ENCODE assay signal across 9 mouse cellular contexts in the genomic region with DNA sequence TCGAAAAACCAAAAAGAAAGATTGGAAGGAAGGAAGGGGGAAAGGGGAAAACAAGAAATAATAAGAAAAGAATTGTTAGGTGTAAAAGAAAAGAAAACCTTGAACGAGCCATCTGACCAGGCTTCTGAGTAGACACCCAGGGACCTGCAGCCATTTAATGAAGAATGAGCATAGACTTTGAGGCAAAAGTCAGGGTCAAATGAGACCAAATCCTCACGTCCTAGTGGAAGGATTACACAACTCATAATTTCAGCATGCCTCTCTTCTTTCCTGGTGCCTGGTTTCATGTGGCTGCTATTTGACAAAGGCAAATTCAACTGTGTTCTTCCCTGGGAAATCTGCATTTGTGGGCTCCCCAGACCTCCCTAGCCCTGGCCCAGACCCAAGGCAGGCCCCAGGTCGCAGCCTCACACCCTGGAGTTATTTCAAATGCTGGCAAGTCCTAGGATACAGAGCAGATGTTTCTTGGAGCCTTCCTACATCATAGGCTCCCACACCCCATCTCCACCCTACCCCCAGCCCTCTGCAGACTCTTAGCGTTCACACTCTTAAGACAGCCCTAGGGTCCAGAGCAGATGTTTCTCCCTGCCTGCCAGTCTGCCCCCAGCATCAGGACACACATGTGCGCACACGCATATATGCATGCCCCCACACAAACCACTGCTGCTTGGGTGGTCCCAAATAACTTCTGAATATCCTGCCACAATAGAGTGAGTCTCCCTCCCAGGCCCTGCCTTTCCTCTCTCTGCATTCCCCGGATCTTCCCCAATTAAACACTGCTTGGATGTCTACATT. TPM values are rescaled to one million over a fixed set of nuclear protein-coding genes. Genes with fewer than 3 reads are reported as not detected.
DNase-seq lines count a peak whose midpoint lies in the region; ATAC-seq and TF ChIP-seq lines count a peak whose summit lies in the region.
"Had no signal": no experiment of that assay in that cellular context is flagged by ENCODE, and none has a peak within 500 bp of the region (broad histone marks: within the 10 kb centered on the region; RNA-seq: fewer than 3 reads in every experiment).

No protein-coding gene starts in this region.

- H3K4me2 ChIP-seq in lung, embryonic 14.5 days = peak overlapping the region; percentile 98
- peak overlapping the region; percentile 35 for H3K4me2 ChIP-seq in intestine, embryonic 16.5 days (ENCODE audit: low read depth, low read length)

- peak; percentile 40 for DNase-seq in adrenal gland, adult 2 months
- DNase-seq in adrenal gland, postnatal 14 days = no peak
- peak; percentile 84 for DNase-seq in lung, embryonic 14.5 days
- DNase-seq in lung, adult 2 months = no peak
- DNase-seq in skeletal muscle tissue, adult 2 months (ENCODE audit: low read depth, low spot score) = peak; percentile 32
- no peak for DNase-seq in layer of hippocampus, adult 9-11 months

- peak overlapping the region; percentile 67 for H3K4me3 ChIP-seq in lung, embryonic 14.5 days (ENCODE audit: low read depth, low read length)
- H3K4me3 ChIP-seq in lung, adult 2 months (replicated peaks; ENCODE audit: extremely low read depth, low read depth, low read length) = no peak overlapping the region
- no peak overlapping the region for H3K4me3 ChIP-seq in intestine, embryonic 16.5 days (ENCODE audit: low read length)

- H3K36me3 ChIP-seq in lung, embryonic 14.5 days (ENCODE audit: insufficient read depth) = peaks cover 25% of the 10 kb centered on the region; the same call in 1 of the 2 replicates
- H3K36me3 ChIP-seq in intestine, embryonic 16.5 days (ENCODE audit: control insufficient read depth, insufficient read depth, low read length) = no peaks in the 10 kb centered on the region

- H3K27ac ChIP-seq in lung, embryonic 14.5 days (ENCODE audit: low read depth) = peak overlapping the region; percentile 83
- peak overlapping the region; percentile 46 for H3K27ac ChIP-seq in intestine, embryonic 16.5 days (ENCODE audit: low read length)

- H3K4me1 ChIP-seq in lung, embryonic 14.5 days (ENCODE audit: insufficient read depth) = peaks cover 10% of the 10 kb centered on the region
- peaks cover 2% of the 10 kb centered on the region; the same call in 1 of the 2 replicates for H3K4me1 ChIP-seq in lung, adult 2 months (ENCODE audit: control insufficient read depth, insufficient read depth, low read length)
- peaks cover 18% of the 10 kb centered on the region for H3K4me1 ChIP-seq in intestine, embryonic 16.5 days (ENCODE audit: control insufficient read depth, insufficient read depth, low read length)

- no peak for TF ChIP-seq POLR2A in lung, adult 2 months (IDR thresholded peaks at IDR 0.05; ENCODE audit: borderline replicate concordance, extremely low read depth, low read depth, low read length)

- H3K27me3 ChIP-seq in lung, embryonic 14.5 days (ENCODE audit: insufficient read depth, low read length) = no peaks in the 10 kb centered on the region
- peaks cover 8% of the 10 kb centered on the region; the same call in 1 of the 2 replicates for H3K27me3 ChIP-seq in intestine, embryonic 16.5 days (replicated peaks; ENCODE audit: control insufficient read depth, insufficient read depth, low read length)

- ATAC-seq in lung, embryonic 14.5 days (ENCODE audit: insufficient read depth) = peak; percentile 91
- peak; percentile 30 for ATAC-seq in intestine, embryonic 16.5 days
- ATAC-seq in activated CD4-positive, CD25-positive, alpha-beta regulatory T cell, adult 4 months = no peak

- TF ChIP-seq CTCF in lung, embryonic 14.5 days (IDR thresholded peaks at IDR 0.05; ENCODE audit: low read depth) = no peak
- TF ChIP-seq CTCF in lung, adult 2 months (IDR thresholded peaks at IDR 0.05; ENCODE audit: insufficient read depth, low read length) = no peak

- H3K9ac ChIP-seq in lung, embryonic 14.5 days = no peak overlapping the region
- no peak overlapping the region for H3K9ac ChIP-seq in intestine, embryonic 16.5 days (ENCODE audit: low read depth, low read length)

- no peaks in the 10 kb centered on the region for H3K9me3 ChIP-seq in lung, embryonic 14.5 days (ENCODE audit: low read depth, low read length)
- no peaks in the 10 kb centered on the region for H3K9me3 ChIP-seq in intestine, embryonic 16.5 days (ENCODE audit: control insufficient read depth, low read length)

- 41% methylated on average over 8 of the region's 8 CpGs for WGBS in lung, embryonic 14.5 days
- 66% methylated on average over 8 of the region's 8 CpGs for WGBS in lung, adult 2 months
- 50% methylated on average over 8 of the region's 8 CpGs for WGBS in intestine, embryonic 16.5 days

RNA-seq across cellular contexts. Expression of gene Ptch2, which starts 2.3 kb away (rescaled TPM):
- total RNA-seq in adrenal gland, adult 2 months (2021) = 1 to 10 TPM; 2.8 to 6.5 TPM
- 24.4 and 25.1 TPM in 2 replicates for polyA plus RNA-seq in adrenal gland, adult 2 months (2012; rRNA removed)
- 7.9 and 8.3 TPM in 2 replicates for total RNA-seq in adrenal gland, postnatal 14 days (2021)
- 12.2 and 14.1 TPM in 2 replicates for polyA plus RNA-seq in lung, embryonic 14.5 days (2014; fragmentation: Nextera tagmentation; extraction: Ambion mirVana)
- 8.3 and 8.8 TPM in 2 replicates for polyA plus RNA-seq in lung, adult 2 months (2012; rRNA removed)
- 6.2 and 6.4 TPM in 2 replicates for polyA plus RNA-seq in intestine, embryonic 16.5 days (2015; fragmentation: Nextera tagmentation; extraction: Ambion mirVana)
- not detected for polyA plus RNA-seq in activated CD4-positive, CD25-positive, alpha-beta regulatory T cell, adult 4 months (2017; shearing (Covaris generic))

RNA-seq across cellular contexts. Expression of gene Btbd19, which starts 27.4 kb away (rescaled TPM):
- total RNA-seq in adrenal gland, adult 2 months (2021) = 1 to 10 TPM; 8.0 to 9.7 TPM
- polyA plus RNA-seq in adrenal gland, adult 2 months (2012; rRNA removed) = 6.0 and 7.4 TPM in 2 replicates
- total RNA-seq in adrenal gland, postnatal 14 days (2021) = 6.3 and 10.2 TPM in 2 replicates
- polyA plus RNA-seq in lung, embryonic 14.5 days (2014; fragmentation: Nextera tagmentation; extraction: Ambion mirVana) = 6.7 and 7.6 TPM in 2 replicates
- polyA plus RNA-seq in lung, adult 2 months (2012; rRNA removed) = 12.1 and 13.7 TPM in 2 replicates
- polyA plus RNA-seq in intestine, embryonic 16.5 days (2015; fragmentation: Nextera tagmentation; extraction: Ambion mirVana) = 3.9 and 4.8 TPM in 2 replicates
- polyA plus RNA-seq in activated CD4-positive, CD25-positive, alpha-beta regulatory T cell, adult 4 months (2017; shearing (Covaris generic)) = 10 to 100 TPM; 22.7 to 24.1 TPM

RNA-seq across cellular contexts. Expression of gene Tctex1d4, which starts 28.4 kb away (rescaled TPM):
- total RNA-seq in adrenal gland, adult 2 months (2021) = not detected
- 0.45 TPM in 1 of 2 replicates, not detected in the other for polyA plus RNA-seq in adrenal gland, adult 2 months (2012; rRNA removed)
- total RNA-seq in adrenal gland, postnatal 14 days (2021) = not detected in 2 replicates
- polyA plus RNA-seq in lung, embryonic 14.5 days (2014; fragmentation: Nextera tagmentation; extraction: Ambion mirVana) = not detected in 2 replicates
- polyA plus RNA-seq in lung, adult 2 months (2012; rRNA removed) = 58.9 and 61.4 TPM in 2 replicates
- polyA plus RNA-seq in intestine, embryonic 16.5 days (2015; fragmentation: Nextera tagmentation; extraction: Ambion mirVana) = not detected in 2 replicates
- 1 to 10 TPM; 1.7 to 3.5 TPM for polyA plus RNA-seq in activated CD4-positive, CD25-positive, alpha-beta regulatory T cell, adult 4 months (2017; shearing (Covaris generic))
- polyA plus RNA-seq: neural tube, embryonic 11.5 days had no signal

RNA-seq across cellular contexts. Expression of gene Plk3, which starts 35.6 kb away (rescaled TPM):
- total RNA-seq in adrenal gland, adult 2 months (2021) = 10 to 100 TPM in 1 of 2 experiments, 1 to 10 TPM in 1; 8.4 to 23.6 TPM
- 11.3 and 11.5 TPM in 2 replicates for polyA plus RNA-seq in adrenal gland, adult 2 months (2012; rRNA removed)
- 8.4 and 19.0 TPM in 2 replicates for total RNA-seq in adrenal gland, postnatal 14 days (2021)
- polyA plus RNA-seq in lung, embryonic 14.5 days (2014; fragmentation: Nextera tagmentation; extraction: Ambion mirVana) = 4.2 and 5.1 TPM in 2 replicates
- 19.4 and 20.4 TPM in 2 replicates for polyA plus RNA-seq in lung, adult 2 months (2012; rRNA removed)
- polyA plus RNA-seq in intestine, embryonic 16.5 days (2015; fragmentation: Nextera tagmentation; extraction: Ambion mirVana) = 2.5 and 4.1 TPM in 2 replicates
- polyA plus RNA-seq in activated CD4-positive, CD25-positive, alpha-beta regulatory T cell, adult 4 months (2017; shearing (Covaris generic)) = 10 to 100 TPM; 10.6 to 14.6 TPM

RNA-seq across cellular contexts. Expression of gene Rps8, which starts 57.9 kb away (rescaled TPM):
- total RNA-seq in adrenal gland, adult 2 months (2021) = 1,000 to 10,000 TPM in 1 of 2 experiments, 100 to 1,000 TPM in 1; 552 to 1,148 TPM
- polyA plus RNA-seq in adrenal gland, adult 2 months (2012; rRNA removed) = 156 and 162 TPM in 2 replicates
- 935 and 1,177 TPM in 2 replicates for total RNA-seq in adrenal gland, postnatal 14 days (2021)
- 1,312 and 1,358 TPM in 2 replicates for polyA plus RNA-seq in lung, embryonic 14.5 days (2014; fragmentation: Nextera tagmentation; extraction: Ambion mirVana)
- polyA plus RNA-seq in lung, adult 2 months (2012; rRNA removed) = 456 and 494 TPM in 2 replicates
- polyA plus RNA-seq in intestine, embryonic 16.5 days (2015; fragmentation: Nextera tagmentation; extraction: Ambion mirVana) = 811 and 851 TPM in 2 replicates
- 100 to 1,000 TPM; 869 to 969 TPM for polyA plus RNA-seq in activated CD4-positive, CD25-positive, alpha-beta regulatory T cell, adult 4 months (2017; shearing (Covaris generic))

Comparison
In these comparisons a context has a peak if more than half of its experiments do, and no peak if none do; other contexts are left out.
1. DNase-seq: peak in adrenal gland, adult 2 months (single experiment), lung, embryonic 14.5 days (single experiment) and skeletal muscle tissue, adult 2 months (single experiment); none in adrenal gland, postnatal 14 days (single experiment), lung, adult 2 months (single experiment) and layer of hippocampus, adult 9-11 months (single experiment).
2. RNA of gene Tctex1d4, which starts 28.4 kb away (polyA plus RNA-seq): 58.9 to 61.4 TPM in lung, adult 2 months; 1.7 to 3.5 TPM in activated CD4-positive, CD25-positive, alpha-beta regulatory T cell, adult 4 months, not detected in lung, embryonic 14.5 days, not detected in intestine, embryonic 16.5 days and 0.45 TPM in adrenal gland, adult 2 months; every median in the first group is over 10 times any median in the second.